Mouse (Mus musculus): ENCODE results near the gene Aurkb. TPM values are rescaled to one million over a fixed set of nuclear protein-coding genes. Genes with fewer than 3 reads are reported as not detected.

Aurkb gene
- polyA plus RNA-seq, 1 experiment from 2014 or later: 64.3 TPM

DNA sequence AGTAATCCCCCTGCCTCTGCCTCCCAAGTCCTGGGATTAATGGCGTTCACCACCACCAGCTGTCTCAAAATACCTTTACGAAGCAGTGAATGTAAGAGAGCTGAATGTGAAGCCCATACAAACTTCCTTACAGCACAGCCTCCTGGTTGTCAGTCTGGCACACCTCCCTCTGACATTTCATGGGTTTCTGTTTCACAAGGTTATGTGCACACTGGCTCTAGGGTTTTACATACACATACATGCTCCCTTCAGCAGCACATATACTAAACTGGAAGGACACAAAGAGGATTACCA, 29.3 kb downstream of the Aurkb start:
- no peak overlapping the region for H3K4me3 ChIP-seq
- H3K27ac ChIP-seq: peak overlapping the region; percentile 89
- no peaks in the 10 kb centered on the region for H3K9me3 ChIP-seq (replicated peaks)
- H3K27me3 ChIP-seq: no peaks in the 10 kb centered on the region
- peaks cover 42% of the 10 kb centered on the region for H3K4me1 ChIP-seq (replicated peaks)
- 0 out of 2 replicates have a peak overlapping the region, but pooled peaks have one; percentile 15 for H3K9ac ChIP-seq
- WGBS: 55% methylated on average over 2 of the region's 2 CpGs
- no peak overlapping the region for H3K4me2 ChIP-seq
- ATAC-seq (replicated peaks; ENCODE audit: insufficient number of reproducible peaks, insufficient read depth, low FRiP score, low read depth): no peak
- H3K36me3 ChIP-seq: no peaks in the 10 kb centered on the region

GRCm38 (mm10) chr11:69075764-69076479, 30.5 kb downstream of the Aurkb start:
- H3K27ac ChIP-seq: no peak overlapping the region
- H3K4me1 ChIP-seq (replicated peaks): peaks cover 42% of the 10 kb centered on the region
- no peak for ATAC-seq (replicated peaks; ENCODE audit: insufficient number of reproducible peaks, insufficient read depth, low FRiP score, low read depth)
- 47% methylated on average over 9 of the region's 9 CpGs for WGBS
- no peak overlapping the region for H3K4me2 ChIP-seq
- no peaks in the 10 kb centered on the region for H3K27me3 ChIP-seq
- no peak overlapping the region for H3K9ac ChIP-seq
- no peak overlapping the region for H3K4me3 ChIP-seq
- no peaks in the 10 kb centered on the region for H3K36me3 ChIP-seq
- no peaks in the 10 kb centered on the region for H3K9me3 ChIP-seq (replicated peaks)

- Histone ChIP-seq H3K9me3 (replicated peaks) (no peaks in the 10 kb centered on the region), H3K36me3 (no peaks in the 10 kb centered on the region), H3K27me3 (no peaks in the 10 kb centered on the region), H3K27ac (no peak overlapping the region), H3K9ac (no peak overlapping the region), H3K4me2 (no peak overlapping the region), H3K4me1 (replicated peaks) (peaks cover 35% of the 10 kb centered on the region), H3K4me3 (no peak overlapping the region)
- 63% methylated on average over 5 of the region's 5 CpGs for WGBS
- ATAC-seq (replicated peaks; ENCODE audit: insufficient number of reproducible peaks, insufficient read depth, low FRiP score, low read depth): no peak
Observed at GRCm38 (mm10) chr11:69076572-69076971, 31.1 kb downstream of the Aurkb start.

DNA sequence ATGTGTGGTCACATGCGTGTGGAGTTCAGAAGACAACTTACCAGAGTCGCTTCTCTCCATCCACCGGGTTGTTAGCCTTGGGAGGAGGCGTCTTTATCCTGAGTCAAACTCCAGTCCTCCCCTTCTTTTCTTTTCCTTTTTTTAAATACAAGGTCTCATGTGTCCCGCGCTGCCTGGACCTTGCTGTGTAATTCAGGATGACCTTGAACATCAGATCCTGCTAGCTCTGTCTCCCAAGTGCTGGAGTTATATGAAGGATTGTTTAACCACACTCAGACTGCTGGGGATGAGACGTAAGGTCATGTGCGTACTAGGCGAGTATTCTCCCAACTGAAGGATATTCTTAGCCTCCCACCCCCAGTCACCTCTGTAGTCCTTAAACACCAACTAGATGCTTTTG, 31.9 kb downstream of the Aurkb start:
- ATAC-seq (replicated peaks; ENCODE audit: insufficient number of reproducible peaks, insufficient read depth, low FRiP score, low read depth): no peak
- Histone ChIP-seq H3K9ac (no peak overlapping the region), H3K4me2 (no peak overlapping the region), H3K27ac (no peak overlapping the region), H3K4me1 (replicated peaks) (peaks cover 32% of the 10 kb centered on the region), H3K36me3 (no peaks in the 10 kb centered on the region), H3K4me3 (no peak overlapping the region), H3K9me3 (replicated peaks) (no peaks in the 10 kb centered on the region), H3K27me3 (no peaks in the 10 kb centered on the region)
- 78% methylated on average over 9 of the region's 9 CpGs for WGBS

- Histone ChIP-seq H3K9me3 (replicated peaks) (no peaks in the 10 kb centered on the region), H3K27ac (no peak overlapping the region), H3K4me3 (no peak overlapping the region), H3K4me2 (no peak overlapping the region), H3K4me1 (replicated peaks) (peaks cover 28% of the 10 kb centered on the region), H3K27me3 (no peaks in the 10 kb centered on the region), H3K36me3 (no peaks in the 10 kb centered on the region), H3K9ac (no peak overlapping the region)
- 79% methylated on average over 6 of the region's 6 CpGs for WGBS
- ATAC-seq (replicated peaks; ENCODE audit: insufficient number of reproducible peaks, insufficient read depth, low FRiP score, low read depth): no peak
Observed at GRCm38 (mm10) chr11:69078041-69078440, 32.6 kb downstream of the Aurkb start.

DNA sequence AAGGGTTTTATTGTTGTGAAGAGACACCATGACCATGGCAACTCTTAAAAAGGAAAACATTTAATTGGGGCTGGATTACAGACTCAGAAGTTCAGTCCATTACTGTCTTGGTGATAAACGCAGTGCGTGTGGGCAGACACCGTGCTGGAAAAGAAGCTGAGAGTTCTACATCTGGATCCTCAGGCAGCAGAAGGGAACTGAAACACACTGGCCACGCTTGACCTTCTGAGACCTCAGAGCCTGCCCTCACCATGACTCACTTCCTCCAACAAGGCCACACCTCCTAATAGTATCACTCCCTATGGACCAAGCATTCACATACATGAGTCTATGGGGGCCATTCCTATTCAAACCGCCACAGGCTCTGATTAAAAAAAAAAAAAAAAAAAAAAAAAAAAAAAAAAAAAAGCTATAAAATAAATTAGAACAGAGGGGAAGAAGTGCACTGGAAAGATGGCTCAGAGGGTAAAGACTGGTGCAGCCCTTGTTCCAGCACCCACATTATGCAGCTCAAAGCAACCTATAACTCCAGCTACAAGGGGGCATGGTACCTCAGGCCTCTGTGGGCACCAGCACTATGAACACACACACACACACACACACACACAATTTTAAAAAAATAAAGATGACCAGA, 33.5 kb downstream of the Aurkb start:
- Histone ChIP-seq H3K27ac (0 out of 2 replicates have a peak overlapping the region, but pooled peaks have one; percentile 26), H3K4me2 (no peak overlapping the region), H3K27me3 (no peaks in the 10 kb centered on the region), H3K9ac (no peak overlapping the region), H3K36me3 (no peaks in the 10 kb centered on the region), H3K4me3 (no peak overlapping the region), H3K9me3 (replicated peaks) (no peaks in the 10 kb centered on the region), H3K4me1 (replicated peaks) (peaks cover 22% of the 10 kb centered on the region)
- ATAC-seq (replicated peaks; ENCODE audit: insufficient number of reproducible peaks, insufficient read depth, low FRiP score, low read depth): no peak
- WGBS: 69% methylated on average over 5 of the region's 5 CpGs

DNA sequence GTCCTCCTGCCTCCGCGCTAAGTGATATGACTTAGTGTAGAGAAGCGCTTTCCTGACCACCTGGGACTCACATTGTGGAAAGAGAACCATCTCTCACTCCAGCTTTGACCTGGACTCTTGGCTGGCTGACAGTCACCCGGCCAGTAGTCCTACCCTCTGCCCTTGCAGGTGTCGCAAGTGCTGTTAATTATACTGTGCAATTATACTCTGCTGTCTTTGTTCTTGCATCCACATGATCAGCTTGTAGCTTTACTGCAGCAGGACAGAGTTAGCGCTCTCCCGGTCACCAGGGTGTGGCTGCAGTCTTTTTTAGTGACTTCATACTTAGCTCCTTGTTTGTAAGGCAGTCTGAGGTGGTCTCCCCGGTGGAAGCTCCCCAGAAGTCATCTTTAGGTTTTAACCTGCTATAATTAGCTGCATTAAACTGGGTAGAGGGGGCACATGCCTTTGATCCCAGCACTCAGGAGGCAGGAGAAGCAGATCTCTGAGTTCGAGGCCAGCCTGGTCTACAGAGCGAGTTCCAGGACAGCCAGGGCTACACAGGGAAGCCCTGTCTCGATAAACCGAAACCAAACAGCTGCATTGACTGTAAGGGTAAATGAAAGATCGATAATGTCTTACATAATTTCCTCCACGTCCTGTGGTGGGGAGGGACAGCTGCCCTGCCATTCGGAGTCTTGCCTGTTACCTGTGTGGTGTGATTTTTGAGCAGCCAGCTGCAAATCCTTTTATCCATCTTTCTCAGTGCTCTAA, 34.8 kb downstream of the Aurkb start:
- Histone ChIP-seq H3K4me2 (no peak overlapping the region), H3K4me3 (no peak overlapping the region), H3K36me3 (no peaks in the 10 kb centered on the region), H3K27ac (no peak overlapping the region), H3K4me1 (replicated peaks) (peaks cover 12% of the 10 kb centered on the region; the same call in 1 of the 2 replicates), H3K9ac (no peak overlapping the region), H3K27me3 (no peaks in the 10 kb centered on the region), H3K9me3 (replicated peaks) (no peaks in the 10 kb centered on the region)
- WGBS: 73% methylated on average over 15 of the region's 15 CpGs
- ATAC-seq (replicated peaks; ENCODE audit: insufficient number of reproducible peaks, insufficient read depth, low FRiP score, low read depth): no peak

- Histone ChIP-seq H3K36me3 (no peaks in the 10 kb centered on the region), H3K4me1 (replicated peaks) (peaks cover 12% of the 10 kb centered on the region; the same call in 1 of the 2 replicates), H3K9ac (no peak overlapping the region), H3K27me3 (no peaks in the 10 kb centered on the region), H3K4me3 (no peak overlapping the region), H3K4me2 (no peak overlapping the region), H3K9me3 (replicated peaks) (no peaks in the 10 kb centered on the region), H3K27ac (no peak overlapping the region)
- no peak for ATAC-seq (replicated peaks; ENCODE audit: insufficient number of reproducible peaks, insufficient read depth, low FRiP score, low read depth)
- WGBS: 86% methylated on average over 8 of the region's 8 CpGs
Observed at GRCm38 (mm10) chr11:69080855-69081222, 35.4 kb downstream of the Aurkb start.

- H3K9ac ChIP-seq: no peak overlapping the region
- 86% methylated on average over 7 of the region's 7 CpGs for WGBS
- H3K27ac ChIP-seq: no peak overlapping the region
- no peak overlapping the region for H3K4me3 ChIP-seq
- H3K4me1 ChIP-seq (replicated peaks): peaks cover 15% of the 10 kb centered on the region
- no peaks in the 10 kb centered on the region for H3K36me3 ChIP-seq
- no peak overlapping the region for H3K4me2 ChIP-seq
- no peaks in the 10 kb centered on the region for H3K9me3 ChIP-seq (replicated peaks)
- no peaks in the 10 kb centered on the region for H3K27me3 ChIP-seq
- no peak for ATAC-seq (replicated peaks; ENCODE audit: insufficient number of reproducible peaks, insufficient read depth, low FRiP score, low read depth)
Observed at GRCm38 (mm10) chr11:69081613-69082012, 36.2 kb downstream of the Aurkb start.

DNA sequence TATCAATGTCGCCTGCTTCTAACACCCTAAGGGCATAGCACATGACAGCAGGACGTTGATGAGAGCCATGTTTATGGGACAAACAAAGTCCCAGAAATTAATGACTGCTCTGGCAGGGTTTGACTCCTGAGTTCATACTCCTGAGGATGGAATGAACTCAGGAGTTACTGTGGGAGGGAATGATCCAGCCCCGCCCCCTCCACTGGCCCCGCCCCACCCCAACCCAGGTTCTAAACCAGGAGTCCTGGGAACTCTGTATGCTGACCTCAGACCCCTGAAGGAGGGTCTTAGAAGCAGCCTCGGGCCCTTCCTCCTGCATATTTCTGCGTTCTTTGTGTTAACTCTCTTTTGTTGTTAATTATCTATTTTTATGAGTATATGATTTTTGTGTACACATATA, 40.2 kb downstream of the Aurkb start:
- no peak overlapping the region for H3K27ac ChIP-seq
- peaks cover 36% of the 10 kb centered on the region for H3K4me1 ChIP-seq (replicated peaks)
- no peak for ATAC-seq (replicated peaks; ENCODE audit: insufficient number of reproducible peaks, insufficient read depth, low FRiP score, low read depth)
- no peak overlapping the region for H3K9ac ChIP-seq
- no peaks in the 10 kb centered on the region for H3K9me3 ChIP-seq (replicated peaks)
- H3K36me3 ChIP-seq: peaks cover 8% of the 10 kb centered on the region
- H3K27me3 ChIP-seq: no peaks in the 10 kb centered on the region
- H3K4me3 ChIP-seq: no peak overlapping the region
- no peak overlapping the region for H3K4me2 ChIP-seq
- WGBS: 74% methylated on average over 6 of the region's 6 CpGs

- no peak overlapping the region for H3K4me2 ChIP-seq
- WGBS: 33% methylated on average over 6 of the region's 6 CpGs
- H3K27ac ChIP-seq: peak overlapping the region; percentile 94
- ATAC-seq (replicated peaks; ENCODE audit: insufficient number of reproducible peaks, insufficient read depth, low FRiP score, low read depth): no peak
- no peaks in the 10 kb centered on the region for H3K9me3 ChIP-seq (replicated peaks)
- H3K4me3 ChIP-seq: no peak overlapping the region
- peaks cover 9% of the 10 kb centered on the region for H3K36me3 ChIP-seq
- no peaks in the 10 kb centered on the region for H3K27me3 ChIP-seq
- H3K9ac ChIP-seq: no peak overlapping the region
- peaks cover 38% of the 10 kb centered on the region for H3K4me1 ChIP-seq (replicated peaks)
Observed at GRCm38 (mm10) chr11:69086390-69086789, 40.9 kb downstream of the Aurkb start.
